In the genomic region with DNA sequence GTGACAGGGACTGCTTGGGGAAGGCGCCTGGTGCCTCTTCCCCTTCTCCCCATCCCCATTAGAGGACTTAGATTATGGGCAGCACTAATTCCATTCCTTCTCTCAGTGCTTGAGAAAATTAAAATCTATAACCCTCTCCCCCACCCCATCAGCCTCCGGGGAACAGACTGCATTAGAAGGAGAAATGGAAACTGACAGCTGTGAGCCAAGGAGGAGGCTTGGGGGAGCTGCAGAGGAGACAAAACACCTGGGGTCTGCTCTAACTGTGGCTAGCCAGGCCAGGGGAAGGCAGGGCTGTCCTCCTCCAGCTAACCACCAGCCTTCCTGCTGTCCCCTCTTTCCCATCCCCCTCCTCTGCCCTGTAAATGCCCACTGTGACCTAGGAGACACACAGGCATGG, we compare ENCODE assay signal across 23 mouse cellular contexts. TPM values are rescaled to one million over a fixed set of nuclear protein-coding genes. Genes with fewer than 3 reads are reported as not detected.
DNase-seq lines count a peak whose midpoint lies in the region; ATAC-seq and TF ChIP-seq lines count a peak whose summit lies in the region.
"Had no signal": no experiment of that assay in that cellular context is flagged by ENCODE, and none has a peak within 500 bp of the region (broad histone marks: within the 10 kb centered on the region; RNA-seq: fewer than 3 reads in every experiment).

No protein-coding gene starts in this region.

- no peaks in the 10 kb centered on the region for H3K36me3 ChIP-seq in heart, embryonic 11.5 days (ENCODE audit: control insufficient read depth, insufficient read depth, low read length)
- H3K36me3 ChIP-seq in lung, embryonic 16.5 days (ENCODE audit: control insufficient read depth, insufficient read depth, low read length): no peaks in the 10 kb centered on the region
- no peaks in the 10 kb centered on the region for H3K36me3 ChIP-seq in hindbrain, embryonic 13.5 days
- H3K36me3 ChIP-seq: forebrain, embryonic 10.5 days had no signal

- H3K4me2 ChIP-seq in heart, embryonic 11.5 days: 0 out of 2 replicates have a peak overlapping the region, but pooled peaks have one; percentile 4
- H3K4me2 ChIP-seq in lung, embryonic 16.5 days (ENCODE audit: low read depth, low read length): no peak overlapping the region
- H3K4me2 ChIP-seq in hindbrain, embryonic 13.5 days: no peak overlapping the region
- H3K4me2 ChIP-seq: liver, embryonic 11.5 days had no signal

- no peak for DNase-seq in heart, postnatal 25 days (ENCODE audit: low spot score)
- DNase-seq in lung, postnatal 4 days: no peak
- peak; percentile 41 for DNase-seq in brain, embryonic 14.5 days (ENCODE audit: low read depth)
- DNase-seq in spleen, adult 12 weeks (ENCODE audit: low spot score): no peak
- DNase-seq in testis, postnatal 10 days (ENCODE audit: low spot score): no peak
- DNase-seq: adrenal gland, adult 8-10 months; cerebellum, adult 9-11 months; forebrain, postnatal 0 days; gastrocnemius, postnatal 36 days; kidney, adult 8-10 months; lung, postnatal 10 days had no signal

- H3K9ac ChIP-seq in heart, embryonic 11.5 days (ENCODE audit: low read depth, low read length): no peak overlapping the region
- H3K9ac ChIP-seq in lung, embryonic 16.5 days (ENCODE audit: low read length): no peak overlapping the region
- H3K9ac ChIP-seq in hindbrain, embryonic 13.5 days: peak overlapping the region; percentile 43; the same call in 1 of the 2 replicates
- H3K9ac ChIP-seq: forebrain, postnatal 0 days had no signal

- no peak overlapping the region for H3K4me3 ChIP-seq in heart, embryonic 11.5 days (ENCODE audit: low read depth, low read length)
- H3K4me3 ChIP-seq in lung, embryonic 16.5 days (ENCODE audit: low read length): no peak overlapping the region
- H3K4me3 ChIP-seq in hindbrain, embryonic 13.5 days: no peak overlapping the region
- H3K4me3 ChIP-seq: forebrain, embryonic 10.5 days; megakaryocyte, embryonic 14.5 days; myocyte had no signal

- H3K27ac ChIP-seq in heart, embryonic 11.5 days (ENCODE audit: low read depth, low read length): no peak overlapping the region
- no peak overlapping the region for H3K27ac ChIP-seq in lung, embryonic 16.5 days (ENCODE audit: low read length)
- H3K27ac ChIP-seq in hindbrain, embryonic 13.5 days: peak overlapping the region; percentile 70
- H3K27ac ChIP-seq: forebrain, embryonic 10.5 days had no signal

- intact Hi-C loops in heart, postnatal 25 days (cut with DNase I): no loop called here

- H3K27me3 ChIP-seq in heart, embryonic 11.5 days (ENCODE audit: control insufficient read depth, insufficient read depth, low read length): peaks cover 68% of the 10 kb centered on the region
- H3K27me3 ChIP-seq in lung, embryonic 16.5 days (ENCODE audit: control insufficient read depth, insufficient read depth, low read depth, low read length): peaks cover 8% of the 10 kb centered on the region; the same call in 1 of the 2 replicates
- 0 out of 2 replicates have a peak, but pooled peaks cover 8% of the 10 kb centered on the region for H3K27me3 ChIP-seq in hindbrain, embryonic 13.5 days

- H3K4me1 ChIP-seq in heart, embryonic 11.5 days (ENCODE audit: control insufficient read depth, insufficient read depth, low read length): no peaks in the 10 kb centered on the region
- H3K4me1 ChIP-seq in lung, embryonic 16.5 days (replicated peaks; ENCODE audit: control insufficient read depth, insufficient read depth, low read length): 0 out of 2 replicates have a peak, but pooled peaks cover 4% of the 10 kb centered on the region
- peaks cover 49% of the 10 kb centered on the region for H3K4me1 ChIP-seq in hindbrain, embryonic 13.5 days (replicated peaks)

- H3K9me3 ChIP-seq in heart, embryonic 11.5 days (replicated peaks; ENCODE audit: control insufficient read depth, low read length): no peaks in the 10 kb centered on the region
- H3K9me3 ChIP-seq in lung, embryonic 16.5 days (ENCODE audit: control insufficient read depth, low read length): no peaks in the 10 kb centered on the region
- no peaks in the 10 kb centered on the region for H3K9me3 ChIP-seq in hindbrain, embryonic 13.5 days
- H3K9me3 ChIP-seq: forebrain, embryonic 10.5 days; megakaryocyte, embryonic 14.5 days had no signal

- no peak for TF ChIP-seq CTCF in brain, embryonic 14.5 days (IDR thresholded peaks at IDR 0.05; ENCODE audit: borderline replicate concordance, extremely low read depth, insufficient read depth, insufficient read length)

- no peak for TF ChIP-seq POLR2A in brain, embryonic 14.5 days (IDR thresholded peaks at IDR 0.05; ENCODE audit: borderline replicate concordance, extremely low read depth, insufficient read depth, insufficient read length, poor library complexity, severe bottlenecking)

- no peak for ATAC-seq in heart, embryonic 11.5 days (replicated peaks; ENCODE audit: insufficient number of reproducible peaks, low FRiP score, low TSS enrichment)
- ATAC-seq in lung, embryonic 16.5 days (ENCODE audit: low read depth): peak; percentile 54
- 0 out of 2 replicates have a peak, but pooled peaks have one; percentile 30 for ATAC-seq in hindbrain, embryonic 13.5 days (ENCODE audit: low FRiP score)
- ATAC-seq: CD4-positive, CD25-positive, alpha-beta regulatory T cell, adult 4 months; Patski had no signal

- WGBS in heart, embryonic 11.5 days (ENCODE audit: insufficient replicate concordance): 47% methylated on average over 2 of the region's 2 CpGs
- WGBS in lung, embryonic 16.5 days: 23% methylated on average over 2 of the region's 2 CpGs
- 29% methylated on average over 2 of the region's 2 CpGs for WGBS in hindbrain, embryonic 13.5 days

RNA-seq across cellular contexts. Expression of gene Ntrk1, which starts 15.9 kb away (rescaled TPM):
- polyA plus RNA-seq in heart, embryonic 11.5 days (2014; fragmentation: Nextera tagmentation; extraction: Ambion mirVana): 0.30 and 0.51 TPM in 2 replicates
- total RNA-seq in heart, postnatal 25 days (2021): under 1 TPM; 0.17 to 0.18 TPM
- polyA plus RNA-seq in lung, embryonic 16.5 days (2015; fragmentation: Nextera tagmentation; extraction: Ambion mirVana): 1.5 and 1.6 TPM in 2 replicates
- 1.4 and 3.8 TPM in 2 replicates for polyA plus RNA-seq in brain, embryonic 14.5 days (2012; rRNA removed)
- 29.2 and 40.2 TPM in 2 replicates for polyA plus RNA-seq in hindbrain, embryonic 13.5 days (2015; fragmentation: Nextera tagmentation; extraction: Ambion mirVana)
- total RNA-seq: gastrocnemius, postnatal 36 days; neutrophil, adult 5-6 weeks had no signal
- polyA plus RNA-seq: CD4-positive, CD25-positive, alpha-beta regulatory T cell, adult 4 months; myocyte; Patski had no signal

RNA-seq across cellular contexts. Expression of gene Insrr, which starts 17.7 kb away (rescaled TPM):
- 0.03 and 0.23 TPM in 2 replicates for polyA plus RNA-seq in heart, embryonic 11.5 days (2014; fragmentation: Nextera tagmentation; extraction: Ambion mirVana)
- under 1 TPM in 1 of 2 experiments, not detected in 1; 0.08 TPM for total RNA-seq in heart, postnatal 25 days (2021)
- polyA plus RNA-seq in lung, embryonic 16.5 days (2015; fragmentation: Nextera tagmentation; extraction: Ambion mirVana): 0.04 and 0.23 TPM in 2 replicates
- polyA plus RNA-seq in brain, embryonic 14.5 days (2012; rRNA removed): 1.5 and 1.7 TPM in 2 replicates
- 1.4 TPM in 2 replicates for polyA plus RNA-seq in hindbrain, embryonic 13.5 days (2015; fragmentation: Nextera tagmentation; extraction: Ambion mirVana)
- total RNA-seq: gastrocnemius, postnatal 36 days; heart, adult 8-10 months; neutrophil, adult 5-6 weeks had no signal
- polyA plus RNA-seq: heart, postnatal 0 days; myocyte had no signal

RNA-seq across cellular contexts. Expression of gene Lrrc71, which starts 30.7 kb away (rescaled TPM):
- polyA plus RNA-seq in heart, embryonic 11.5 days (2014; fragmentation: Nextera tagmentation; extraction: Ambion mirVana): 0.43 and 0.66 TPM in 2 replicates
- under 1 TPM; 0.16 to 0.17 TPM for total RNA-seq in heart, postnatal 25 days (2021)
- 3.9 and 5.9 TPM in 2 replicates for polyA plus RNA-seq in lung, embryonic 16.5 days (2015; fragmentation: Nextera tagmentation; extraction: Ambion mirVana)
- 0.34 and 1.0 TPM in 2 replicates for polyA plus RNA-seq in brain, embryonic 14.5 days (2012; rRNA removed)
- polyA plus RNA-seq in hindbrain, embryonic 13.5 days (2015; fragmentation: Nextera tagmentation; extraction: Ambion mirVana): 0.43 and 0.71 TPM in 2 replicates

RNA-seq across cellular contexts. Expression of gene Pear1, which starts 45.0 kb away (rescaled TPM):
- polyA plus RNA-seq in heart, embryonic 11.5 days (2014; fragmentation: Nextera tagmentation; extraction: Ambion mirVana): 12.1 and 13.5 TPM in 2 replicates
- total RNA-seq in heart, postnatal 25 days (2021): 10 to 100 TPM; 17.9 to 21.7 TPM
- polyA plus RNA-seq in lung, embryonic 16.5 days (2015; fragmentation: Nextera tagmentation; extraction: Ambion mirVana): 32.4 and 34.5 TPM in 2 replicates
- 14.0 and 16.9 TPM in 2 replicates for polyA plus RNA-seq in brain, embryonic 14.5 days (2012; rRNA removed)
- polyA plus RNA-seq in hindbrain, embryonic 13.5 days (2015; fragmentation: Nextera tagmentation; extraction: Ambion mirVana): 9.8 and 11.0 TPM in 2 replicates
